10 mouse cellular contexts compared by ENCODE assay signal in genomic region chr4:42951206-42952195, GRCm38 (mm10). TPM values are rescaled to one million over a fixed set of nuclear protein-coding genes. Genes with fewer than 3 reads are reported as not detected.
DNase-seq lines count a peak whose midpoint lies in the region; ATAC-seq and TF ChIP-seq lines count a peak whose summit lies in the region.
"Had no signal": no experiment of that assay in that cellular context is flagged by ENCODE, and none has a peak within 500 bp of the region (broad histone marks: within the 10 kb centered on the region; RNA-seq: fewer than 3 reads in every experiment).

No protein-coding gene starts in this region.

- WGBS in limb, embryonic 14.5 days, result 49% methylated on average over 11 of the region's 11 CpGs
- WGBS in liver, embryonic 11.5 days, result 55% methylated on average over 11 of the region's 11 CpGs

- H3K27ac ChIP-seq in testis, adult 2 months (ENCODE audit: control insufficient read depth, insufficient read depth, low read depth, low read length), result no peak overlapping the region
- H3K27ac ChIP-seq in limb, embryonic 14.5 days (replicated peaks; ENCODE audit: low read depth, low read length), result no peak overlapping the region
- no peak overlapping the region for H3K27ac ChIP-seq in liver, embryonic 11.5 days (ENCODE audit: low read depth, low read length)

- no peak overlapping the region for H3K4me2 ChIP-seq in limb, embryonic 14.5 days (replicated peaks; ENCODE audit: low read depth, low read length, severe bottlenecking)
- H3K4me2 ChIP-seq in liver, embryonic 11.5 days, result no peak overlapping the region

- H3K4me1 ChIP-seq in testis, adult 2 months (ENCODE audit: control insufficient read depth, insufficient read depth, low read length), result peaks cover 32% of the 10 kb centered on the region
- peaks cover 9% of the 10 kb centered on the region for H3K4me1 ChIP-seq in limb, embryonic 14.5 days (ENCODE audit: control insufficient read depth, insufficient read depth, low read length)
- H3K4me1 ChIP-seq in liver, embryonic 11.5 days (replicated peaks; ENCODE audit: control insufficient read depth, insufficient read depth, low read length), result peaks cover 7% of the 10 kb centered on the region

- H3K27me3 ChIP-seq in testis, adult 2 months (ENCODE audit: control insufficient read depth, insufficient read depth, low read length), result no peaks in the 10 kb centered on the region
- H3K27me3 ChIP-seq in limb, embryonic 14.5 days (ENCODE audit: control insufficient read depth, insufficient read depth, low read length), result peaks cover 6% of the 10 kb centered on the region; the same call in 1 of the 2 replicates
- peaks cover 34% of the 10 kb centered on the region for H3K27me3 ChIP-seq in liver, embryonic 11.5 days (replicated peaks; ENCODE audit: control insufficient read depth, insufficient read depth, low read length)

- no peak for ATAC-seq in limb, embryonic 14.5 days (ENCODE audit: low FRiP score, low read depth)
- no peak for ATAC-seq in liver, embryonic 11.5 days (replicated peaks; ENCODE audit: low FRiP score)
- ATAC-seq in megakaryocyte progenitor cell, adult 5-6 weeks (replicated peaks; ENCODE audit: poor library complexity), result no peak

- H3K9me3 ChIP-seq in limb, embryonic 14.5 days (ENCODE audit: control insufficient read depth, low read length), result no peaks in the 10 kb centered on the region
- H3K9me3 ChIP-seq in liver, embryonic 11.5 days (ENCODE audit: control insufficient read depth, low read length), result no peaks in the 10 kb centered on the region

- H3K4me3 ChIP-seq in testis, adult 2 months (ENCODE audit: control insufficient read depth, low read depth, low read length), result peak overlapping the region; percentile 95; the same call in 1 of the 2 replicates
- no peak overlapping the region for H3K4me3 ChIP-seq in limb, embryonic 14.5 days (replicated peaks; ENCODE audit: low read length)
- H3K4me3 ChIP-seq in liver, embryonic 11.5 days (ENCODE audit: low read depth, low read length), result no peak overlapping the region

- 0 out of 2 replicates have a peak overlapping the region, but pooled peaks have one; percentile 25 for H3K9ac ChIP-seq in limb, embryonic 14.5 days (ENCODE audit: low read depth, low read length, severe bottlenecking)
- no peak overlapping the region for H3K9ac ChIP-seq in liver, embryonic 11.5 days (ENCODE audit: low read depth, low read length)

- H3K36me3 ChIP-seq in testis, adult 2 months (ENCODE audit: control insufficient read depth, insufficient read depth, low read length), result no peaks in the 10 kb centered on the region
- peaks cover 3% of the 10 kb centered on the region; the same call in 1 of the 2 replicates for H3K36me3 ChIP-seq in limb, embryonic 14.5 days (ENCODE audit: control insufficient read depth, insufficient read depth, low read length)
- no peaks in the 10 kb centered on the region for H3K36me3 ChIP-seq in liver, embryonic 11.5 days (ENCODE audit: control insufficient read depth, insufficient read depth, low read length)

- TF ChIP-seq CTCF in testis, adult 2 months (IDR thresholded peaks at IDR 0.05; ENCODE audit: control insufficient read depth, insufficient read depth, insufficient replicate concordance, low read depth, low read length), result no peak

- no peak for TF ChIP-seq POLR2A in testis, adult 2 months (IDR thresholded peaks at IDR 0.05; ENCODE audit: control insufficient read depth, low read depth, low read length)
- no peak for TF ChIP-seq POLR2A in limb, embryonic 14.5 days (IDR thresholded peaks at IDR 0.05; ENCODE audit: borderline replicate concordance, extremely low read depth, insufficient read depth, insufficient read length)

- DNase-seq in cerebellum, adult 11-12 months, result peak; percentile 43
- no peak for DNase-seq in cerebellum, postnatal 4 days (ENCODE audit: low spot score in 2 of 2)
- no peak for DNase-seq in testis, postnatal 10 days (ENCODE audit: low spot score)
- DNase-seq in limb, embryonic 14.5 days (ENCODE audit: low spot score), result no peak
- no peak for DNase-seq in liver, embryonic 11.5 days (ENCODE audit: low spot score)
- no peak for DNase-seq in layer of hippocampus, adult 9-11 months
- DNase-seq: lung, postnatal 36 days had no signal

RNA-seq across cellular contexts. Expression of gene Dnajb5, which starts 1.9 kb away (rescaled TPM):
- polyA plus RNA-seq in testis, adult 2 months (2012; rRNA removed), result 7.6 and 8.2 TPM in 2 replicates
- polyA plus RNA-seq in limb, embryonic 14.5 days (2012; rRNA removed), result 16.9 and 17.4 TPM in 2 replicates
- 7.4 and 7.6 TPM in 2 replicates for polyA plus RNA-seq in limb, embryonic 14.5 days (2014; fragmentation: Nextera tagmentation; extraction: Ambion mirVana)
- 2.0 and 3.0 TPM in 2 replicates for polyA plus RNA-seq in liver, embryonic 11.5 days (2014; fragmentation: Nextera tagmentation; extraction: Ambion mirVana)
- 2.2 and 4.5 TPM in 2 replicates for total RNA-seq in megakaryocyte progenitor cell, adult 5-6 weeks (2015)
- total RNA-seq in megakaryocyte progenitor cell, adult 5-6 weeks (2017), result 0.98 and 1.1 TPM in 2 replicates

RNA-seq across cellular contexts. Expression of gene 1700022I11Rik, which starts 17.9 kb away (rescaled TPM):
- polyA plus RNA-seq in testis, adult 2 months (2012; rRNA removed), result 22.4 and 23.7 TPM in 2 replicates
- not detected in 2 replicates for polyA plus RNA-seq in limb, embryonic 14.5 days (2012; rRNA removed)
- polyA plus RNA-seq in limb, embryonic 14.5 days (2014; fragmentation: Nextera tagmentation; extraction: Ambion mirVana), result 0.45 and 0.48 TPM in 2 replicates
- polyA plus RNA-seq in liver, embryonic 11.5 days (2014; fragmentation: Nextera tagmentation; extraction: Ambion mirVana), result 0.41 and 0.53 TPM in 2 replicates
- total RNA-seq in megakaryocyte progenitor cell, adult 5-6 weeks (2015), result not detected in 2 replicates
- 0.37 and 0.41 TPM in 2 replicates for total RNA-seq in megakaryocyte progenitor cell, adult 5-6 weeks (2017)
- total RNA-seq: gastrocnemius, postnatal 36 days had no signal

RNA-seq across cellular contexts. Expression of gene Phf24, which starts 35.0 kb away (rescaled TPM):
- polyA plus RNA-seq in testis, adult 2 months (2012; rRNA removed), result 1.3 and 1.7 TPM in 2 replicates
- 2.4 and 2.7 TPM in 2 replicates for polyA plus RNA-seq in limb, embryonic 14.5 days (2012; rRNA removed)
- 1.1 and 1.2 TPM in 2 replicates for polyA plus RNA-seq in limb, embryonic 14.5 days (2014; fragmentation: Nextera tagmentation; extraction: Ambion mirVana)
- 0.38 and 0.42 TPM in 2 replicates for polyA plus RNA-seq in liver, embryonic 11.5 days (2014; fragmentation: Nextera tagmentation; extraction: Ambion mirVana)
- 0.30 and 0.46 TPM in 2 replicates for total RNA-seq in megakaryocyte progenitor cell, adult 5-6 weeks (2015)
- 0.03 and 0.79 TPM in 2 replicates for total RNA-seq in megakaryocyte progenitor cell, adult 5-6 weeks (2017)

RNA-seq across cellular contexts. Expression of gene Vcp, which starts 48.8 kb away (rescaled TPM):
- polyA plus RNA-seq in testis, adult 2 months (2012; rRNA removed), result 78.0 and 85.5 TPM in 2 replicates
- polyA plus RNA-seq in limb, embryonic 14.5 days (2012; rRNA removed), result 194 and 248 TPM in 2 replicates
- 468 and 501 TPM in 2 replicates for polyA plus RNA-seq in limb, embryonic 14.5 days (2014; fragmentation: Nextera tagmentation; extraction: Ambion mirVana)
- 452 and 513 TPM in 2 replicates for polyA plus RNA-seq in liver, embryonic 11.5 days (2014; fragmentation: Nextera tagmentation; extraction: Ambion mirVana)
- 126 and 153 TPM in 2 replicates for total RNA-seq in megakaryocyte progenitor cell, adult 5-6 weeks (2015)
- total RNA-seq in megakaryocyte progenitor cell, adult 5-6 weeks (2017), result 268 and 294 TPM in 2 replicates

RNA-seq across cellular contexts. Expression of gene Fancg, which starts 58.8 kb away (rescaled TPM):
- 96.4 and 104 TPM in 2 replicates for polyA plus RNA-seq in testis, adult 2 months (2012; rRNA removed)
- 31.3 and 33.6 TPM in 2 replicates for polyA plus RNA-seq in limb, embryonic 14.5 days (2012; rRNA removed)
- 20.1 and 20.4 TPM in 2 replicates for polyA plus RNA-seq in limb, embryonic 14.5 days (2014; fragmentation: Nextera tagmentation; extraction: Ambion mirVana)
- polyA plus RNA-seq in liver, embryonic 11.5 days (2014; fragmentation: Nextera tagmentation; extraction: Ambion mirVana), result 18.2 and 18.6 TPM in 2 replicates
- total RNA-seq in megakaryocyte progenitor cell, adult 5-6 weeks (2015), result 18.3 and 19.3 TPM in 2 replicates
- 12.3 and 17.8 TPM in 2 replicates for total RNA-seq in megakaryocyte progenitor cell, adult 5-6 weeks (2017)

Comparison
In these comparisons a context has a peak if more than half of its experiments do, and no peak if none do; other contexts are left out.
1. RNA of gene 1700022I11Rik, which starts 17.9 kb away (polyA plus RNA-seq): 22.4 to 23.7 TPM in testis, adult 2 months; 0.45 to 0.48 TPM in limb, embryonic 14.5 days and 0.41 to 0.53 TPM in liver, embryonic 11.5 days; every median in the first group is over 10 times any median in the second.